ENCODE assay signal across 14 mouse cellular contexts in genomic region chr13:53684498-53684897, GRCm38 (mm10).
"Had no signal": no experiment of that assay in that cellular context is flagged by ENCODE, and none has a peak within 500 bp of the region (broad histone marks: within the 10 kb centered on the region; RNA-seq: fewer than 3 reads in every experiment).

No protein-coding gene starts in this region.

- H3K27ac ChIP-seq: kidney, postnatal 0 days; limb, embryonic 13.5 days; liver, embryonic 14.5 days; midbrain, embryonic 12.5 days; neural tube, embryonic 15.5 days; stomach, embryonic 15.5 days had no signal

- H3K27me3 ChIP-seq: neural tube, embryonic 15.5 days; stomach, embryonic 15.5 days had no signal

- H3K9me3 ChIP-seq: limb, embryonic 13.5 days; midbrain, embryonic 12.5 days; neural tube, embryonic 15.5 days; stomach, embryonic 15.5 days had no signal

- DNase-seq: kidney, adult 9 months; kidney, postnatal 36 days; layer of hippocampus, adult 9-11 months; layer of hippocampus, postnatal 36 days; lung, adult 18-20 months; thymus, adult 2 months; thymus, postnatal 25 days had no signal

- H3K4me1 ChIP-seq: stomach, embryonic 15.5 days had no signal

- H3K9ac ChIP-seq: limb, embryonic 13.5 days; liver, embryonic 14.5 days; midbrain, embryonic 12.5 days; neural tube, embryonic 15.5 days; stomach, embryonic 15.5 days had no signal

- H3K4me3 ChIP-seq: limb, embryonic 13.5 days; midbrain, embryonic 12.5 days; myocyte; neural tube, embryonic 15.5 days; stomach, embryonic 15.5 days had no signal

- H3K4me2 ChIP-seq: limb, embryonic 13.5 days; midbrain, embryonic 12.5 days; neural tube, embryonic 15.5 days; stomach, embryonic 15.5 days had no signal

- H3K36me3 ChIP-seq: limb, embryonic 13.5 days; midbrain, embryonic 12.5 days; neural tube, embryonic 15.5 days; stomach, embryonic 15.5 days had no signal
